Mouse (Mus musculus) MEL (cell line): ENCODE measurements around the gene Bach2. TPM values are rescaled to one million over a fixed set of nuclear protein-coding genes. Genes with fewer than 3 reads are reported as not detected.
A peak's percentile ranks its signal among the peaks of the same experiment; 100 is the strongest.

Experiments
- DNase-seq: peaks from one replicate; pipeline ENCODE4 v3.0.0; 2011; ENCODE audit warnings: low read depth, low spot score
- H3K27ac ChIP-seq: 2 replicates; pipeline ENCODE4 v1.5.1; 2012; ENCODE audit warnings: low read depth, mild to moderate bottlenecking, control low read depth, low read length, moderate library complexity; ENCODE audit not compliant: control insufficient read depth
- H3K27me3 ChIP-seq, 2 experiments: fragments of 150-350 bp in 1 of 2; sonication (generic) in 1 of 2; 2 replicates each; pipeline ENCODE4 v1.6.1; 2012; ENCODE audit warnings: low read length in 2 of 2, mild to moderate bottlenecking in 2 of 2, improper control_type of control experiment in 1 of 2, moderate library complexity in 1 of 2; ENCODE audit not compliant: insufficient read depth in 2 of 2, control insufficient read depth in 1 of 2
- H3K36me3 ChIP-seq, 2 experiments: 2 replicates each; pipeline ENCODE4 v1.6.1; 2012 to 2014; ENCODE audit warnings: low read length in 2 of 2, improper control_type of control experiment in 1 of 2, inconsistent platforms in 1 of 2, mild to moderate bottlenecking in 1 of 2; ENCODE audit not compliant: insufficient read depth in 2 of 2, control insufficient read depth in 1 of 2
- H3K4me1 ChIP-seq, 2 experiments: fragments of 150-350 bp in 1 of 2; sonication (generic) in 1 of 2; 2 replicates each; pipeline ENCODE4 v1.6.1; 2012; ENCODE audit warnings: low read length in 2 of 2, improper control_type of control experiment in 1 of 2, mild to moderate bottlenecking in 1 of 2; ENCODE audit not compliant: insufficient read depth in 2 of 2, control insufficient read depth in 1 of 2
- H3K4me3 ChIP-seq, 2 experiments: fragments of 150-350 bp in 1 of 2; sonication (generic) in 1 of 2; 2 replicates each; pipeline ENCODE4 v1.5.1; 2012; ENCODE audit warnings: low read depth in 2 of 2, low read length in 2 of 2, mild to moderate bottlenecking in 2 of 2, moderate library complexity in 2 of 2, control low read depth in 1 of 2, improper control_type of control experiment in 1 of 2; ENCODE audit not compliant: control insufficient read depth in 1 of 2, insufficient read depth in 1 of 2
- H3K79me2 ChIP-seq: 2 replicates; pipeline ENCODE4 v1.6.1; 2012; ENCODE audit warnings: mild to moderate bottlenecking, low read length, moderate library complexity; ENCODE audit not compliant: control insufficient read depth, poor library complexity, insufficient read depth
- H3K9ac ChIP-seq: 2 replicates; pipeline ENCODE4 v1.6.1; 2012; ENCODE audit warnings: low read depth, mild to moderate bottlenecking, control low read depth, low read length, moderate library complexity; ENCODE audit not compliant: control insufficient read depth, poor library complexity, severe bottlenecking
- H3K9me3 ChIP-seq: fragments of 150-350 bp; sonication (generic); replicated peaks from 2 replicates; pipeline ENCODE4 v1.6.1; 2012; ENCODE audit warnings: mild to moderate bottlenecking, low read length, improper control_type of control experiment, moderate library complexity; ENCODE audit not compliant: insufficient read depth
- BHLHE40 ChIP-seq: IDR thresholded peaks from 2 replicates; pipeline ENCODE4 v1.6.1; 2012; ENCODE audit warnings: low read depth, mild to moderate bottlenecking, inconsistent platforms, low read length, improper control_type of control experiment, borderline replicate concordance
- CHD2 ChIP-seq: IDR thresholded peaks from 2 replicates; pipeline ENCODE4 v1.6.1; 2011; ENCODE audit warnings: low read length, improper control_type of control experiment
- CTCF ChIP-seq, 3 experiments: IDR thresholded peaks in 2 of 3; conservative IDR thresholded peaks in 1 of 3; 2 replicates each; pipeline ENCODE4 v1.5.1; 2011 to 2012; ENCODE audit warnings: low read length in 3 of 3, low read depth in 2 of 3, mild to moderate bottlenecking in 2 of 3, improper control_type of control experiment in 1 of 3, inconsistent platforms in 1 of 3, mixed read lengths in 1 of 3, moderate library complexity in 1 of 3; ENCODE audit not compliant: control insufficient read depth in 1 of 3, insufficient read depth in 1 of 3, poor library complexity in 1 of 3, severe bottlenecking in 1 of 3
- E2F4 ChIP-seq: IDR thresholded peaks from 2 replicates; pipeline ENCODE4 v1.6.1; 2011; ENCODE audit warnings: low read depth, low read length, improper control_type of control experiment, borderline replicate concordance
- EP300 ChIP-seq, 2 experiments: IDR thresholded peaks; 2 replicates each; pipeline ENCODE4 v1.6.1; 2011; ENCODE audit warnings: improper control_type of control experiment in 2 of 2, low read length in 2 of 2, low read depth in 1 of 2, mild to moderate bottlenecking in 1 of 2
- GABPA ChIP-seq: IDR thresholded peaks from 2 replicates; pipeline ENCODE4 v1.6.1; 2012; ENCODE audit warnings: low read depth, mild to moderate bottlenecking, inconsistent platforms, low read length, improper control_type of control experiment, moderate library complexity
- GATA1 ChIP-seq: IDR thresholded peaks from 2 replicates; pipeline ENCODE4 v1.6.1; 2011; ENCODE audit warnings: low read depth, low read length, improper control_type of control experiment
- HCFC1 ChIP-seq: IDR thresholded peaks from 2 replicates; pipeline ENCODE4 v1.6.1; 2012; ENCODE audit warnings: low read depth, mild to moderate bottlenecking, inconsistent platforms, low read length, improper control_type of control experiment, moderate library complexity
- JUND ChIP-seq: IDR thresholded peaks from 2 replicates; pipeline ENCODE4 v1.6.1; 2011; ENCODE audit warnings: low read depth, mild to moderate bottlenecking, improper control_type of control experiment, low read length
- MAFK ChIP-seq: IDR thresholded peaks from 2 replicates; pipeline ENCODE4 v1.6.1; 2011; ENCODE audit warnings: low read depth, mild to moderate bottlenecking, low read length, improper control_type of control experiment, borderline replicate concordance
- MAX ChIP-seq: IDR thresholded peaks from 2 replicates; pipeline ENCODE4 v1.6.1; 2011; ENCODE audit warnings: low read length, improper control_type of control experiment
- MAZ ChIP-seq: IDR thresholded peaks from 2 replicates; pipeline ENCODE4 v1.6.1; 2012; ENCODE audit warnings: low read depth, mild to moderate bottlenecking, inconsistent platforms, low read length, improper control_type of control experiment
- MEF2A ChIP-seq: IDR thresholded peaks from 2 replicates; pipeline ENCODE4 v1.6.1; 2014; ENCODE audit warnings: low read depth, mild to moderate bottlenecking, inconsistent platforms, low read length, improper control_type of control experiment; ENCODE audit not compliant: poor library complexity, insufficient replicate concordance, severe bottlenecking; ENCODE audit errors: extremely low read depth
- MXI1 ChIP-seq: IDR thresholded peaks from 2 replicates; pipeline ENCODE4 v1.6.1; 2011; ENCODE audit warnings: mild to moderate bottlenecking, low read depth, low read length, improper control_type of control experiment
- MYB ChIP-seq: IDR thresholded peaks from 2 replicates; pipeline ENCODE4 v1.6.1; 2011; ENCODE audit warnings: mild to moderate bottlenecking, low read depth, low read length, improper control_type of control experiment
- MYC ChIP-seq: IDR thresholded peaks from 2 replicates; pipeline ENCODE4 v1.6.1; 2011; ENCODE audit warnings: low read depth, mild to moderate bottlenecking, low read length, improper control_type of control experiment, moderate library complexity
- NELFE ChIP-seq: IDR thresholded peaks from 2 replicates; pipeline ENCODE4 v1.6.1; 2011; ENCODE audit warnings: low read depth, low read length, improper control_type of control experiment
- POLR2A ChIP-seq, 2 experiments: IDR thresholded peaks; 2 replicates each; pipeline ENCODE4 v1.6.1; 2011 to 2012; ENCODE audit warnings: low read length in 2 of 2, mild to moderate bottlenecking in 2 of 2, control low read depth in 1 of 2, improper control_type of control experiment in 1 of 2, low read depth in 1 of 2, moderate library complexity in 1 of 2; ENCODE audit not compliant: control insufficient read depth in 1 of 2, insufficient read depth in 1 of 2, poor library complexity in 1 of 2
- POLR2AphosphoS2 ChIP-seq: IDR thresholded peaks from 2 replicates; pipeline ENCODE4 v1.6.1; 2011; ENCODE audit warnings: low read length, improper control_type of control experiment
- POLR2AphosphoS5 ChIP-seq: IDR thresholded peaks from 2 replicates; pipeline ENCODE4 v1.6.1; 2012; ENCODE audit warnings: low read depth, borderline replicate concordance, mild to moderate bottlenecking, inconsistent platforms, low read length, moderate library complexity, mixed read lengths
- RAD21 ChIP-seq: IDR thresholded peaks from 2 replicates; pipeline ENCODE4 v1.6.1; 2011; ENCODE audit warnings: mild to moderate bottlenecking, low read depth, low read length, improper control_type of control experiment
- RCOR1 ChIP-seq: IDR thresholded peaks from 2 replicates; pipeline ENCODE4 v1.6.1; 2012; ENCODE audit warnings: low read depth, mild to moderate bottlenecking, inconsistent platforms, low read length, improper control_type of control experiment
- SMC3 ChIP-seq: IDR thresholded peaks from 2 replicates; pipeline ENCODE4 v1.6.1; 2011; ENCODE audit warnings: low read depth, low read length, improper control_type of control experiment
- TCF12 ChIP-seq: IDR thresholded peaks from 2 replicates; pipeline ENCODE4 v1.6.1; 2014; ENCODE audit warnings: low read depth, mild to moderate bottlenecking, inconsistent platforms, low read length, improper control_type of control experiment, moderate library complexity
- UBTF ChIP-seq: IDR thresholded peaks from 2 replicates; pipeline ENCODE4 v1.6.1; 2012; ENCODE audit warnings: low read depth, mild to moderate bottlenecking, inconsistent platforms, low read length, improper control_type of control experiment, moderate library complexity, borderline replicate concordance; ENCODE audit not compliant: insufficient read depth
- ZC3H11A ChIP-seq: IDR thresholded peaks from 2 replicates; pipeline ENCODE4 v1.6.1; 2012; ENCODE audit warnings: low read depth, mild to moderate bottlenecking, inconsistent platforms, low read length, improper control_type of control experiment
- ZMIZ1 ChIP-seq: IDR thresholded peaks from 2 replicates; pipeline ENCODE4 v1.6.1; 2012; ENCODE audit warnings: low read depth, mild to moderate bottlenecking, inconsistent platforms, low read length, improper control_type of control experiment, moderate library complexity
- ZNF384 ChIP-seq: IDR thresholded peaks from 2 replicates; pipeline ENCODE4 v1.6.1; 2012; ENCODE audit warnings: low read depth, mild to moderate bottlenecking, inconsistent platforms, low read length, improper control_type of control experiment
- polyA plus RNA-seq, 2 experiments: library from polyadenylated mRNA; stranded (reverse) in 1 of 2; unstranded in 1 of 2; fragments of >175 nt in 1 of 2; fragments of >200 nt in 1 of 2; gene quantifications; 2 replicates each; pipeline versions ENCODE4 v1.2.1 to v1.2.4; 2012; ENCODE audit warnings: low replicate concordance in 2 of 2, low read depth in 1 of 2; ENCODE audit not compliant: insufficient read length in 2 of 2, insufficient read depth in 1 of 2, missing spikeins in 1 of 2
- total RNA-seq: library from RNA; depleted of rRNA; stranded (reverse); fragments of 300-350 nt; gene quantifications from 2 replicates; pipeline ENCODE4 v1.2.3, GENCODE M21; 2012

Bach2 gene
- total and polyA plus RNA-seq, 3 experiments = 0.04 TPM; not detected in 2

- H3K9me3 ChIP-seq = no peaks in the 10 kb centered on the region
- no peak overlapping the region for H3K4me3 ChIP-seq
- no peak for DNase-seq
- H3K27me3 ChIP-seq = peaks cover 2% of the 10 kb centered on the region in 2 experiments; a peak in 2 of 4 replicates
- H3K27ac ChIP-seq = no peak overlapping the region
- no peak overlapping the region for H3K9ac ChIP-seq
- TF ChIP-seq HCFC1 (no peak), MYB (no peak), POLR2AphosphoS5 (no peak), E2F4 (no peak), MAFK (no peak), JUND (no peak)
- H3K36me3 ChIP-seq = peaks cover 0 to 3% of the 10 kb centered on the region in 2 experiments; a peak in 1 of 4 replicates
- H3K4me1 ChIP-seq = peaks cover 0 to 7% of the 10 kb centered on the region in 2 experiments; a peak in 1 of 4 replicates
- no peaks in the 10 kb centered on the region for H3K79me2 ChIP-seq
These were observed 332.8 kb downstream of the Bach2 start for GRCm38 (mm10) chr4:32571441-32571840.

DNA sequence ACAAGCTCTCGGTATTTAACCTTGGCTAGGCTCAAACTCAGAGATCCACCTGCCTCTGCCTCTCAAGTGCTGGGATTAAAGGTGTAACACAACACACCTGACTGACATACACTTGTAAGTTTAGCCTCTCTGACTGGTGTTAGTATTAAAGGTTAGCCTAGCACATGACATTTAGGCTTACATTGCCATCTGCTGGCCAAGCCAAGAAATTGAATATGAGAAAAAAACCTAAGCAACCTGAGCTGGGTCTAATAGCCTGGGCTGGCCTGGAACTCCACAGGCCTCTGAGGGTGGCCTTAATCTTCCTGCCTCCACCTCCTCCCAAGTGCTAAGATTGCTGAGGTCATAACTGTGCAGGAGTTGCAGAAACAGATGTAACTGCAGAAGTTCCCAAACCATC, 333.5 kb downstream of the Bach2 start:
- Histone ChIP-seq H3K4me1 (peaks cover 0 to 7% of the 10 kb centered on the region in 2 experiments; a peak in 1 of 4 replicates), H3K27me3 (peaks cover 2% of the 10 kb centered on the region in 2 experiments; a peak in 2 of 4 replicates), H3K36me3 (peaks cover 0 to 3% of the 10 kb centered on the region in 2 experiments; a peak in 1 of 4 replicates), H3K9ac (no peak overlapping the region), H3K9me3 (no peaks in the 10 kb centered on the region), H3K4me3 (no peak overlapping the region), H3K27ac (no peak overlapping the region), H3K79me2 (no peaks in the 10 kb centered on the region)
- DNase-seq = peak; percentile 67
- TF ChIP-seq POLR2AphosphoS5 = no peak
- TF ChIP-seq UBTF = no peak
- TF ChIP-seq GATA1 = no peak
- TF ChIP-seq CTCF (IDR thresholded peaks at IDR 0.05 in 2 of 3, conservative IDR thresholded peaks at IDR 0.05 in 1 of 3; ENCODE audit: control insufficient read depth in 1 of 3, insufficient read depth in 1 of 3, low read depth in 2 of 3, low read length in 3 of 3, poor library complexity in 1 of 3, severe bottlenecking in 1 of 3) = peak; percentile 36 to 83 (median 60); a peak in 5 of 6 replicates
- 0 out of 2 replicates have a peak, but pooled peaks have one; percentile 33 for TF ChIP-seq MYC
- TF ChIP-seq BHLHE40 = no peak
- no peak for TF ChIP-seq MAFK
- TF ChIP-seq RCOR1 = no peak
- TF ChIP-seq CHD2 = no peak
- TF ChIP-seq GABPA = no peak
- TF ChIP-seq RAD21 = peak; percentile 88
- peak; percentile 65 for TF ChIP-seq ZC3H11A
- TF ChIP-seq SMC3 = peak; percentile 78
- TF ChIP-seq POLR2A (IDR thresholded peaks at IDR 0.05; ENCODE audit: control insufficient read depth in 1 of 2, insufficient read depth in 1 of 2, low read depth in 1 of 2, low read length in 2 of 2, poor library complexity in 1 of 2) = no peak
- TF ChIP-seq MAZ = no peak
- TF ChIP-seq TCF12 = no peak
- no peak for TF ChIP-seq MEF2A
- 0 out of 2 replicates have a peak, but pooled peaks have one; percentile 29 for TF ChIP-seq MAX
- no peak for TF ChIP-seq EP300 (IDR thresholded peaks at IDR 0.05; ENCODE audit: low read depth in 1 of 2, low read length in 2 of 2)
- TF ChIP-seq ZNF384 = peak; percentile 78
- TF ChIP-seq POLR2AphosphoS2 = no peak
- no peak for TF ChIP-seq ZMIZ1
- no peak for TF ChIP-seq MXI1
- TF ChIP-seq NELFE = no peak
- no peak for TF ChIP-seq E2F4
